Comparison of ENCODE assay signal across 26 mouse cellular contexts in the genomic region with DNA sequence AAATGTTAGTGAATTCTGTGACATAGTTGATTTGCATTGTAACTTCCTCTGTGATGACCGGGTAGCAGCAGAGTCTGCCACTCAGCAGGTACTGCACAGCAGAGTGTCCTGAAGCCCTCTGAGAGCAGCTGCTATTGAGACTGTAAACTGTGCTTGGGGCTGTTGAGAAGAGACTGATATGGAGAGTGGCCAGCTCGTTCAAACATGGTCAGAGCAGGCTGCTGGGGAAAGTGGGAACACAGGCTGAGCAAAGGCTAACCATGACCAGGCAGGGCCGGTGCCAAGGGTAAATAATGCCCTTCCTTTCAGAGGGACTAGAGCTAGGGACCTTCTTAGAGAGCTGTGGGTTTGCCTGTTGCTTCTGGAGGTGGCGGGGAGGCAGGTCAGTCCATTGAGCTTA. TPM values are rescaled to one million over a fixed set of nuclear protein-coding genes. Genes with fewer than 3 reads are reported as not detected.
A peak's percentile ranks its signal among the peaks of the same experiment; 100 is the strongest.
DNase-seq lines count a peak whose midpoint lies in the region; ATAC-seq and TF ChIP-seq lines count a peak whose summit lies in the region.
"Had no signal": no experiment of that assay in that cellular context is flagged by ENCODE, and none has a peak within 500 bp of the region (broad histone marks: within the 10 kb centered on the region; RNA-seq: fewer than 3 reads in every experiment).

No protein-coding gene starts in this region.

- ATAC-seq in heart, embryonic 12.5 days (ENCODE audit: insufficient number of reproducible peaks, low FRiP score) = no peak
- ATAC-seq in heart, embryonic 16.5 days (replicated peaks; ENCODE audit: extremely low read depth, insufficient read depth, low FRiP score) = peak; percentile 80; the same call in 1 of the 2 replicates
- peak; percentile 32; the same call in 1 of the 2 replicates for ATAC-seq in lung, postnatal 0 days
- ATAC-seq: activated CD4-positive, CD25-positive, alpha-beta regulatory T cell, adult 4 months; CD4-positive, CD25-positive, alpha-beta regulatory T cell, adult 4 months; forebrain, embryonic 13.5 days; Patski had no signal

- H3K4me1 ChIP-seq in heart, embryonic 12.5 days (replicated peaks) = peaks cover 22% of the 10 kb centered on the region
- 0 out of 2 replicates have a peak, but pooled peaks cover 2% of the 10 kb centered on the region for H3K4me1 ChIP-seq in heart, embryonic 16.5 days (ENCODE audit: control insufficient read depth, insufficient read depth, low read length)
- H3K4me1 ChIP-seq in heart, adult 2 months (ENCODE audit: control insufficient read depth, insufficient read depth, low read length) = peaks cover 13% of the 10 kb centered on the region
- no peaks in the 10 kb centered on the region; the same call in 1 of the 2 replicates for H3K4me1 ChIP-seq in lung, postnatal 0 days (ENCODE audit: insufficient read depth, low read depth, low read length)
- H3K4me1 ChIP-seq: embryonic facial prominence, embryonic 10.5 days; embryonic facial prominence, embryonic 12.5 days; forebrain, embryonic 13.5 days had no signal

- peaks cover 49% of the 10 kb centered on the region for H3K36me3 ChIP-seq in heart, embryonic 12.5 days
- H3K36me3 ChIP-seq in heart, embryonic 16.5 days (ENCODE audit: control insufficient read depth, insufficient read depth) = peaks cover 10% of the 10 kb centered on the region; the same call in 1 of the 2 replicates
- H3K36me3 ChIP-seq in heart, adult 2 months (ENCODE audit: control insufficient read depth, insufficient read depth, low read length) = no peaks in the 10 kb centered on the region; the same call in 1 of the 2 replicates
- peaks cover 7% of the 10 kb centered on the region for H3K36me3 ChIP-seq in lung, postnatal 0 days (ENCODE audit: insufficient read depth, low read length)
- H3K36me3 ChIP-seq: G1E had no signal

- TF ChIP-seq EP300 in heart, adult 2 months (IDR thresholded peaks at IDR 0.05; ENCODE audit: insufficient read depth, low read depth, low read length) = no peak
- TF ChIP-seq EP300 in lung, postnatal 0 days (IDR thresholded peaks at IDR 0.05) = no peak

- 0 out of 2 replicates have a peak, but pooled peaks cover 1% of the 10 kb centered on the region for H3K79me2 ChIP-seq in heart, adult 2 months (replicated peaks; ENCODE audit: control insufficient read depth, insufficient read depth, low read length)

- no peak for TF ChIP-seq CTCF in heart, adult 2 months (IDR thresholded peaks at IDR 0.05)
- no peak for TF ChIP-seq CTCF in lung, postnatal 0 days (IDR thresholded peaks at IDR 0.05)

- intact Hi-C loops in heart, adult 2 months (cut with DNase I) = loop anchor here (5.0 kb wide), 1 partner anchor 66 kb away; a partner anchor contains a TSS
- intact Hi-C loops in heart, postnatal 14 days (cut with DNase I) = no loop called here

- H3K9me3 ChIP-seq in heart, embryonic 12.5 days (replicated peaks) = no peaks in the 10 kb centered on the region
- no peaks in the 10 kb centered on the region for H3K9me3 ChIP-seq in heart, embryonic 16.5 days (replicated peaks; ENCODE audit: control insufficient read depth, low read length)
- no peaks in the 10 kb centered on the region for H3K9me3 ChIP-seq in lung, postnatal 0 days (ENCODE audit: low read length)
- H3K9me3 ChIP-seq: embryonic facial prominence, embryonic 10.5 days; embryonic facial prominence, embryonic 12.5 days; forebrain, embryonic 13.5 days; G1E had no signal

- TF ChIP-seq POLR2A in heart, adult 2 months (IDR thresholded peaks at IDR 0.05; ENCODE audit: insufficient read depth, low read depth, low read length) = no peak

- H3K27me3 ChIP-seq in heart, embryonic 12.5 days (replicated peaks) = no peaks in the 10 kb centered on the region
- no peaks in the 10 kb centered on the region for H3K27me3 ChIP-seq in heart, embryonic 16.5 days (ENCODE audit: control insufficient read depth, insufficient read depth, low read length)
- no peaks in the 10 kb centered on the region for H3K27me3 ChIP-seq in heart, adult 2 months (ENCODE audit: control insufficient read depth, insufficient read depth, low read length)
- no peaks in the 10 kb centered on the region for H3K27me3 ChIP-seq in lung, postnatal 0 days (replicated peaks; ENCODE audit: insufficient read depth, low read length)
- H3K27me3 ChIP-seq: CH12.LX; embryonic facial prominence, embryonic 12.5 days; forebrain, embryonic 13.5 days; Patski had no signal

- 62% methylated on average over 4 of the region's 4 CpGs for whole genome bisulfite sequencing in heart, embryonic 12.5 days
- WGBS in heart, embryonic 16.5 days = 49% methylated on average over 4 of the region's 4 CpGs
- 66% methylated on average over 4 of the region's 4 CpGs for WGBS in heart, adult 2 months
- 61% methylated on average over 4 of the region's 4 CpGs for WGBS in lung, postnatal 0 days

- H3K27ac ChIP-seq in heart, embryonic 12.5 days (ENCODE audit: poor library complexity, severe bottlenecking) = no peak overlapping the region
- H3K27ac ChIP-seq in heart, embryonic 16.5 days (ENCODE audit: low read length) = no peak overlapping the region
- H3K27ac ChIP-seq in heart, adult 2 months = no peak overlapping the region
- H3K27ac ChIP-seq in lung, postnatal 0 days (ENCODE audit: low read length) = no peak overlapping the region
- H3K27ac ChIP-seq: embryonic facial prominence, embryonic 10.5 days; embryonic facial prominence, embryonic 12.5 days; forebrain, embryonic 13.5 days had no signal

- H3K4me3 ChIP-seq in heart, embryonic 12.5 days = no peak overlapping the region
- H3K4me3 ChIP-seq in heart, embryonic 16.5 days (ENCODE audit: low read length) = no peak overlapping the region
- H3K4me3 ChIP-seq in heart, adult 2 months = no peak overlapping the region
- no peak overlapping the region for H3K4me3 ChIP-seq in lung, postnatal 0 days (ENCODE audit: low read depth, low read length)
- H3K4me3 ChIP-seq: embryonic facial prominence, embryonic 10.5 days; embryonic facial prominence, embryonic 12.5 days; forebrain, embryonic 13.5 days had no signal

- DNase-seq in heart, adult 18-20 months = peak; percentile 19 to 22
- DNase-seq in heart, adult 2 months = no peak
- DNase-seq in heart, postnatal 4 days = peak; percentile 21
- DNase-seq in heart, postnatal 14 days = no peak
- DNase-seq in lung, postnatal 0 days (ENCODE audit: low spot score) = peak; percentile 25
- DNase-seq in lung, postnatal 25 days (ENCODE audit: low spot score) = no peak
- DNase-seq: adrenal gland, adult 8-10 months; adrenal gland, postnatal 14 days; adrenal gland, postnatal 36 days; B cell, adult 2 months; cerebellum, adult 11-12 months; cerebellum, adult 2 months; cerebellum, adult 9-10 months; cerebellum, postnatal 10 days; cerebellum, postnatal 25 days had no signal

- H3K9ac ChIP-seq in heart, embryonic 12.5 days = no peak overlapping the region
- H3K9ac ChIP-seq in heart, embryonic 16.5 days (ENCODE audit: low read length) = no peak overlapping the region
- H3K9ac ChIP-seq in heart, adult 2 months (ENCODE audit: low read depth, low read length) = no peak overlapping the region
- H3K9ac ChIP-seq in lung, postnatal 0 days (replicated peaks; ENCODE audit: low read depth) = no peak overlapping the region
- H3K9ac ChIP-seq: embryonic facial prominence, embryonic 12.5 days; forebrain, embryonic 13.5 days had no signal

- no peak overlapping the region for H3K4me2 ChIP-seq in heart, embryonic 12.5 days
- no peak overlapping the region for H3K4me2 ChIP-seq in heart, embryonic 16.5 days (ENCODE audit: low read depth, low read length)
- no peak overlapping the region for H3K4me2 ChIP-seq in lung, postnatal 0 days (replicated peaks; ENCODE audit: low read depth, low read length)
- H3K4me2 ChIP-seq: embryonic facial prominence, embryonic 12.5 days; forebrain, embryonic 13.5 days had no signal

RNA-seq across cellular contexts. Expression of a gene that starts 14.1 kb away (rescaled TPM):
- under 1 TPM; 0.40 to 0.93 TPM for total RNA-seq in heart, adult 18-20 months (2021)
- polyA plus RNA-seq in heart, embryonic 12.5 days (2016; fragmentation: Nextera tagmentation; extraction: Ambion mirVana) = 0.64 TPM in 1 of 2 replicates, not detected in the other
- polyA plus RNA-seq in heart, embryonic 16.5 days (2015; fragmentation: Nextera tagmentation; extraction: Ambion mirVana) = 0.27 and 0.34 TPM in 2 replicates
- under 1 TPM; 0.37 to 0.84 TPM for total RNA-seq in heart, adult 2 months (2021)
- 0.16 and 0.29 TPM in 2 replicates for polyA plus RNA-seq in heart, adult 2 months (2012; rRNA removed)
- total RNA-seq in heart, postnatal 4 days (2021) = under 1 TPM; 0.23 to 0.71 TPM
- under 1 TPM; 0.56 to 0.67 TPM for total RNA-seq in heart, postnatal 14 days (2021)
- polyA plus RNA-seq in lung, postnatal 0 days (2015; fragmentation: Nextera tagmentation; extraction: Ambion mirVana) = 0.57 and 0.83 TPM in 2 replicates
- total RNA-seq: G1E had no signal
- polyA plus RNA-seq: activated CD4-positive, CD25-positive, alpha-beta regulatory T cell, adult 4 months; embryonic facial prominence, embryonic 10.5 days; embryonic facial prominence, embryonic 12.5 days; forebrain, embryonic 11.5 days; forebrain, embryonic 13.5 days; G1E had no signal

RNA-seq across cellular contexts. Expression of a gene that starts 14.4 kb away (rescaled TPM):
- total RNA-seq in heart, adult 18-20 months (2021) = 10 to 100 TPM; 49.6 to 54.9 TPM
- polyA plus RNA-seq in heart, embryonic 12.5 days (2016; fragmentation: Nextera tagmentation; extraction: Ambion mirVana) = 74.7 and 81.6 TPM in 2 replicates
- 66.2 and 76.3 TPM in 2 replicates for polyA plus RNA-seq in heart, embryonic 16.5 days (2015; fragmentation: Nextera tagmentation; extraction: Ambion mirVana)
- total RNA-seq in heart, adult 2 months (2021) = 10 to 100 TPM; 46.9 to 51.7 TPM
- polyA plus RNA-seq in heart, adult 2 months (2012; rRNA removed) = 50.6 and 64.4 TPM in 2 replicates
- total RNA-seq in heart, postnatal 4 days (2021) = 10 to 100 TPM; 33.4 to 33.7 TPM
- total RNA-seq in heart, postnatal 14 days (2021) = 10 to 100 TPM; 33.2 to 33.9 TPM
- polyA plus RNA-seq in lung, postnatal 0 days (2015; fragmentation: Nextera tagmentation; extraction: Ambion mirVana) = 61.6 and 69.9 TPM in 2 replicates

RNA-seq across cellular contexts. Expression of a gene that starts 24.0 kb away (rescaled TPM):
- total RNA-seq in heart, adult 18-20 months (2021) = not detected
- polyA plus RNA-seq in heart, embryonic 12.5 days (2016; fragmentation: Nextera tagmentation; extraction: Ambion mirVana) = not detected in 2 replicates
- polyA plus RNA-seq in heart, embryonic 16.5 days (2015; fragmentation: Nextera tagmentation; extraction: Ambion mirVana) = 0.17 and 0.35 TPM in 2 replicates
- total RNA-seq in heart, adult 2 months (2021) = not detected
- polyA plus RNA-seq in heart, adult 2 months (2012; rRNA removed) = 0.18 TPM in 1 of 2 replicates, not detected in the other
- under 1 TPM; 0.09 to 0.12 TPM for total RNA-seq in heart, postnatal 4 days (2021)
- total RNA-seq in heart, postnatal 14 days (2021) = under 1 TPM in 1 of 2 experiments, not detected in 1; 0.10 TPM
- 0.16 and 0.25 TPM in 2 replicates for polyA plus RNA-seq in lung, postnatal 0 days (2015; fragmentation: Nextera tagmentation; extraction: Ambion mirVana)
- total RNA-seq: CH12.LX, G1E had no signal
- polyA plus RNA-seq: activated CD4-positive, CD25-positive, alpha-beta regulatory T cell, adult 4 months; CD4-positive, CD25-positive, alpha-beta regulatory T cell, adult 4 months; G1E; Patski had no signal

Comparison
In these comparisons a context has a peak if more than half of its experiments do, and no peak if none do; other contexts are left out.
1. DNase-seq: peak in heart, adult 18-20 months (2 of 2), heart, postnatal 4 days (single experiment) and lung, postnatal 0 days (single experiment); none in heart, adult 2 months (0 of 2), heart, postnatal 14 days (0 of 2) and lung, postnatal 25 days (single experiment).